Mouse (Mus musculus) lung, postnatal 0 days (tissue): ENCODE data around the gene Slc6a6. TPM values are rescaled to one million over a fixed set of nuclear protein-coding genes. Genes with fewer than 3 reads are reported as not detected.

ENCODE experiments used
- ATAC-seq: fragments of 200-750 bp; cut with Nextera tagmentation; 2 replicates; pipeline ENCODE4 v1.8.0; 2017; ENCODE audit warnings: moderate library complexity
- DNase-seq: peaks from one replicate; pipeline ENCODE4 v3.0.0-alpha.2; 2016; ENCODE audit warnings: low spot score
- H3K27ac ChIP-seq: fragments of 300-500 bp; sonication (generic); 2 replicates; pipeline ENCODE4 v1.5.1; 2014; ENCODE audit warnings: antibody characterized with exemption, mild to moderate bottlenecking, low read length, mixed read lengths
- H3K27me3 ChIP-seq: fragments of 300-500 bp; sonication (generic); replicated peaks from 2 replicates; pipeline ENCODE4 v1.6.1; 2014; ENCODE audit warnings: low read length, mixed read lengths; ENCODE audit not compliant: insufficient read depth
- H3K36me3 ChIP-seq: fragments of 300-500 bp; sonication (generic); 2 replicates; pipeline ENCODE4 v1.6.1; 2014; ENCODE audit warnings: low read length, mixed read lengths; ENCODE audit not compliant: insufficient read depth
- H3K4me1 ChIP-seq: fragments of 300-500 bp; sonication (generic); 2 replicates; pipeline ENCODE4 v1.6.1; 2014; ENCODE audit warnings: antibody characterized with exemption, low read depth, low read length, mixed read lengths; ENCODE audit not compliant: insufficient read depth
- H3K4me2 ChIP-seq: fragments of 300-500 bp; sonication (generic); replicated peaks from 2 replicates; pipeline ENCODE4 v1.6.1; 2014; ENCODE audit warnings: low read depth, mild to moderate bottlenecking, low read length, moderate library complexity, mixed read lengths
- H3K4me3 ChIP-seq: fragments of 300-500 bp; sonication (generic); 2 replicates; pipeline ENCODE4 v1.5.1; 2014; ENCODE audit warnings: low read depth, low read length
- H3K9ac ChIP-seq: fragments of 300-500 bp; sonication (generic); replicated peaks from 2 replicates; pipeline ENCODE4 v1.6.1; 2014; ENCODE audit warnings: low read depth, mild to moderate bottlenecking
- H3K9me3 ChIP-seq: fragments of 300-500 bp; sonication (generic); 2 replicates; pipeline ENCODE4 v1.6.1; 2016; ENCODE audit warnings: low read length, mixed read lengths
- CTCF ChIP-seq: IDR thresholded peaks from 2 replicates; pipeline ENCODE4 v1.5.1; 2016; ENCODE audit warnings: antibody characterized with exemption, mild to moderate bottlenecking
- EP300 ChIP-seq: IDR thresholded peaks from 2 replicates; pipeline ENCODE4 v1.6.1; 2016; ENCODE audit warnings: antibody characterized with exemption, mild to moderate bottlenecking, control low read depth
- WGBS: fragments of 180-500 bp; shearing (Covaris S2); extraction: QIAGEN DNeasy Blood & Tissue Kit; methylation state at CpG from one replicate; pipeline ENCODE4 v1.1.7; 2014; 5-methylcytosine and 5-hydroxymethylcytosine counted together
- polyA plus RNA-seq: library from polyadenylated mRNA; unstranded; fragments of >200 nt; fragmentation: Nextera tagmentation; extraction: Ambion mirVana; gene quantifications from 2 replicates; pipeline ENCODE4 v1.2.1, GENCODE M21; 2015

Slc6a6 gene
- polyA plus RNA-seq, 1 experiment from 2014 or later: 92.6 TPM

- peak; percentile 24 for DNase-seq
Measured at GRCm38 (mm10) chr6:91715988-91716810, 32.3 kb downstream of the Slc6a6 start.

GRCm38 (mm10) chr6:91718067-91718466 is 34.2 kb downstream of the Slc6a6 start:
- 87% methylated on average over 2 of the region's 2 CpGs for WGBS
- Histone ChIP-seq H3K9me3 (no peaks in the 10 kb centered on the region), H3K4me2 (no peak overlapping the region), H3K4me1 (peaks cover 9% of the 10 kb centered on the region; the same call in 1 of the 2 replicates), H3K9ac (no peak overlapping the region), H3K27ac (no peak overlapping the region), H3K27me3 (no peaks in the 10 kb centered on the region), H3K36me3 (0 out of 2 replicates have a peak, but pooled peaks cover 6% of the 10 kb centered on the region), H3K4me3 (no peak overlapping the region)
- DNase-seq (no peak), ATAC-seq (no peak)
- TF ChIP-seq EP300 (no peak), CTCF (no peak)

More at GRCm38 (mm10) chr6:91715988-91716810, 32.3 kb downstream of the Slc6a6 start:
- Histone ChIP-seq H3K9me3 (no peaks in the 10 kb centered on the region), H3K36me3 (peaks cover 9% of the 10 kb centered on the region; the same call in 1 of the 2 replicates), H3K4me2 (no peak overlapping the region), H3K4me3 (no peak overlapping the region), H3K4me1 (peaks cover 16% of the 10 kb centered on the region; the same call in 1 of the 2 replicates), H3K27ac (no peak overlapping the region), H3K9ac (no peak overlapping the region), H3K27me3 (no peaks in the 10 kb centered on the region)
- no peak for ATAC-seq
- TF ChIP-seq CTCF (no peak), EP300 (no peak)
- 58% methylated on average over 6 of the region's 6 CpGs for WGBS

- Histone ChIP-seq H3K36me3 (peaks cover 8% of the 10 kb centered on the region; the same call in 1 of the 2 replicates), H3K4me1 (0 out of 2 replicates have a peak, but pooled peaks cover 4% of the 10 kb centered on the region), H3K4me3 (no peak overlapping the region), H3K4me2 (no peak overlapping the region), H3K9ac (no peak overlapping the region), H3K9me3 (no peaks in the 10 kb centered on the region), H3K27ac (no peak overlapping the region), H3K27me3 (no peaks in the 10 kb centered on the region)
- 72% methylated on average over 3 of the region's 3 CpGs for WGBS
- no peak for ATAC-seq
- TF ChIP-seq EP300 (no peak), CTCF (no peak)
- no peak for DNase-seq
Measured at GRCm38 (mm10) chr6:91718603-91719002, 34.8 kb downstream of the Slc6a6 start.

- no peak overlapping the region for H3K9ac ChIP-seq
- no peak overlapping the region for H3K4me3 ChIP-seq
- H3K4me2 ChIP-seq: no peak overlapping the region
- TF ChIP-seq CTCF (no peak), EP300 (no peak)
- 66% methylated on average over 6 of the region's 6 CpGs for WGBS
- H3K27ac ChIP-seq: no peak overlapping the region
- no peaks in the 10 kb centered on the region for H3K9me3 ChIP-seq
- H3K27me3 ChIP-seq: no peaks in the 10 kb centered on the region
- ATAC-seq (0 out of 2 replicates have a peak, but pooled peaks have one; percentile 15), DNase-seq (no peak)
- H3K36me3 ChIP-seq: peaks cover 13% of the 10 kb centered on the region; the same call in 1 of the 2 replicates
- H3K4me1 ChIP-seq: 0 out of 2 replicates have a peak, but pooled peaks cover 4% of the 10 kb centered on the region
Measured at GRCm38 (mm10) chr6:91719042-91719747, 35.3 kb downstream of the Slc6a6 start.

GRCm38 (mm10) chr6:91719865-91720533 is 36.1 kb downstream of the Slc6a6 start:
- Histone ChIP-seq H3K27ac (no peak overlapping the region), H3K27me3 (no peaks in the 10 kb centered on the region), H3K4me2 (no peak overlapping the region), H3K36me3 (peaks cover 18% of the 10 kb centered on the region; the same call in 1 of the 2 replicates), H3K9me3 (no peaks in the 10 kb centered on the region), H3K9ac (no peak overlapping the region), H3K4me3 (no peak overlapping the region), H3K4me1 (0 out of 2 replicates have a peak, but pooled peaks cover 4% of the 10 kb centered on the region)
- ATAC-seq (peak; percentile 30; the same call in 1 of the 2 replicates), DNase-seq (peak; percentile 49)
- 23% methylated on average over 9 of the region's 9 CpGs for WGBS
- TF ChIP-seq CTCF: no peak
- no peak for TF ChIP-seq EP300
